Mouse (Mus musculus): ENCODE results near the gene Gm11939. TPM values are rescaled to one million over a fixed set of nuclear protein-coding genes. Genes with fewer than 3 reads are reported as not detected.

Gene Gm11939
- total RNA-seq, 2 experiments from 2014 or later = not detected

Other genes with a start within 250 kb of the Gm11939 start
- gene Krt25, start 236.5 kb downstream of the Gm11939 start, total RNA-seq (2021) = under 1 TPM in 1 of 2 experiments, not detected in 1; 0.21 TPM
- gene Krt26, start 221.5 kb downstream of the Gm11939 start, total RNA-seq (2021) = not detected
- under 1 TPM in 1 of 2 experiments, not detected in 1; 0.18 TPM for gene Krt27, start 208.4 kb downstream of the Gm11939 start, total RNA-seq (2021)
- gene Krt28, start 184.6 kb downstream of the Gm11939 start, total RNA-seq (2021) = not detected
- 1 to 10 TPM; 7.6 to 8.2 TPM for gene Krt10, start 170.1 kb downstream of the Gm11939 start, total RNA-seq (2021)
- not detected for gene Krt12, start 137.2 kb downstream of the Gm11939 start, total RNA-seq (2021)
- gene Krt20, start 121.3 kb downstream of the Gm11939 start, total RNA-seq (2021) = under 1 TPM in 1 of 2 experiments, not detected in 1; 0.32 TPM
- under 1 TPM in 1 of 2 experiments, not detected in 1; 0.16 TPM for gene Krt23, start 66.3 kb downstream of the Gm11939 start, total RNA-seq (2021)
- not detected for gene Krt39, start 38.1 kb downstream of the Gm11939 start, total RNA-seq (2021)
- gene Krt40, start 16.3 kb downstream of the Gm11939 start, total RNA-seq (2021) = not detected
- gene Krtap3-3, start 8.6 kb downstream of the Gm11939 start, total RNA-seq (2021) = not detected
- gene Krtap3-2, start 2.6 kb downstream of the Gm11939 start, total RNA-seq (2021) = not detected
- not detected for gene Krtap3-1, start 7.2 kb upstream of the Gm11939 start, total RNA-seq (2021)
- gene Krtap1-5, start 21.6 kb upstream of the Gm11939 start, total RNA-seq (2021) = not detected
- gene Krtap1-4, start 24.2 kb upstream of the Gm11939 start, total RNA-seq (2021) = not detected
- gene Krtap1-3, start 31.9 kb upstream of the Gm11939 start, total RNA-seq (2021) = not detected
- not detected for gene Krtap9-3, start 38.6 kb upstream of the Gm11939 start, total RNA-seq (2021)
- not detected for gene Gm11938, start 43.8 kb upstream of the Gm11939 start, total RNA-seq (2021)
- not detected for gene Gm11937, start 50.7 kb upstream of the Gm11939 start, total RNA-seq (2021)
- not detected for gene Krtap2-4, start 55.4 kb upstream of the Gm11939 start, total RNA-seq (2021)
- not detected for gene Gm11562, start 61.0 kb upstream of the Gm11939 start, total RNA-seq (2021)
- not detected for gene Krtap4-1, start 68.8 kb upstream of the Gm11939 start, total RNA-seq (2021)
- not detected for gene Krtap4-2, start 75.6 kb upstream of the Gm11939 start, total RNA-seq (2021)
- gene Krtap4-7, start 84.6 kb upstream of the Gm11939 start, total RNA-seq (2021) = not detected
- not detected for gene Gm11555, start 90.8 kb upstream of the Gm11939 start, total RNA-seq (2021)
- gene Gm11563, start 99.5 kb upstream of the Gm11939 start, total RNA-seq (2021) = not detected
- not detected for gene Krtap4-6, start 106.5 kb upstream of the Gm11939 start, total RNA-seq (2021)
- not detected for gene Gm14190, start 131.3 kb upstream of the Gm11939 start, total RNA-seq (2021)
- gene Gm14180, start 174.8 kb upstream of the Gm11939 start, total RNA-seq (2021) = not detected
- gene Gm11595, start 213.4 kb upstream of the Gm11939 start, total RNA-seq (2021) = not detected
- not detected for gene Krtap4-8, start 221.2 kb upstream of the Gm11939 start, total RNA-seq (2021)
- not detected for gene Krtap4-9, start 225.7 kb upstream of the Gm11939 start, total RNA-seq (2021)
- not detected for gene Gm11596, start 234.0 kb upstream of the Gm11939 start, total RNA-seq (2021)
- not detected for gene Gm11569, start 239.5 kb upstream of the Gm11939 start, total RNA-seq (2021)
- not detected for gene Gm11554, start 245.0 kb upstream of the Gm11939 start, total RNA-seq (2021)

All from gastrocnemius, postnatal 4 days (tissue).